Mouse (Mus musculus): ENCODE measurements at regions not wholly inside any gene's neighbourhood (a gene's known extent, or its start where the extent isn't known, plus 50 kb on each side); places are given as distances from the start of the nearest gene placed in this dataset.

GRCm38 (mm10) chr7:76127641-76128111 is 102.0 kb upstream of the Agbl1 start:
- intact Hi-C loops (cut with DNase I) = no loop called here
- DNase-seq = no peak

DNA sequence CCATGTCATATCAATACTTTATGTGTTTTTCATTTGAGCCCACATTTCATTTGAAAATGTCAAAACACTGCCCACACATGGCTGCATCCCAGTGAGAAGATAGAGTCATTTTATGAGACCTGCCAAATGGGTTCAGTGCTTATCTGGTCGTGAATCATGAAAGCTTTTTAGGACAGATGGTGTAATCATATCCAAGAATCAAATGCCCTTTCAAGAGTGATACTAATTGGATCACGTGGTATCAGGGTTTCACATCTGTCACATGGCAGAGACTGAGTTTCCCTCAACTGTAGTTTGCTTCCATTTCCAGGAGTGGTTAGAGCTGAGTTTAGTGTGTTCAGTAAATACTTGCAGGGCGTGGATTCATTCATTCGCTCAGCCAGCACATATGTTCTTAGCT is 87.2 kb upstream of the Agbl1 start:
- intact Hi-C loops (cut with DNase I) = no loop called here
- DNase-seq = no peak

- intact Hi-C loops (cut with DNase I) = no loop called here
- no peak for DNase-seq
Measured at GRCm38 (mm10) chr7:76146385-76146784, 83.3 kb upstream of the Agbl1 start.

GRCm38 (mm10) chr7:76156869-76157268 is 72.8 kb upstream of the Agbl1 start:
- intact Hi-C loops (cut with DNase I) = no loop called here
- DNase-seq = no peak

DNA sequence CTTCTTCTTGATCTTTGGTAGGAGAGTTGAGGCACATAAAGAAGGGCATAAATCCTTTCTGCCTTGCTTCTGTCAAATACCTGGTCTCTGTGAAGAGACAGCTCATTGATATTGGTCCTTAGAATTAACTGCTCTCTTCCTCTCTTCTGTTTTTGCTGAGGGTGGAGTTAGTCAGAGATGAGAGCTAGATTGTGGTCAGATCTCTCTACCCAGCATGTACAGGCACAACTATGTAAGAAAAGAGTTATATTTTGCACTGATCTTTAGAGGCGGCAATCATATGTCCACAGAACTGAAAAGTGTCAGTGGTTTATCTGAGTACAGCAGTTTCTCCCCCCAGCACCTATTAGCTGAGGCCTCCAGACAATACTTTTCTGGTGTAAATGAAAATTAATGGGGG is 65.5 kb upstream of the Agbl1 start:
- no peak for DNase-seq
- intact Hi-C loops (cut with DNase I) = no loop called here

DNA sequence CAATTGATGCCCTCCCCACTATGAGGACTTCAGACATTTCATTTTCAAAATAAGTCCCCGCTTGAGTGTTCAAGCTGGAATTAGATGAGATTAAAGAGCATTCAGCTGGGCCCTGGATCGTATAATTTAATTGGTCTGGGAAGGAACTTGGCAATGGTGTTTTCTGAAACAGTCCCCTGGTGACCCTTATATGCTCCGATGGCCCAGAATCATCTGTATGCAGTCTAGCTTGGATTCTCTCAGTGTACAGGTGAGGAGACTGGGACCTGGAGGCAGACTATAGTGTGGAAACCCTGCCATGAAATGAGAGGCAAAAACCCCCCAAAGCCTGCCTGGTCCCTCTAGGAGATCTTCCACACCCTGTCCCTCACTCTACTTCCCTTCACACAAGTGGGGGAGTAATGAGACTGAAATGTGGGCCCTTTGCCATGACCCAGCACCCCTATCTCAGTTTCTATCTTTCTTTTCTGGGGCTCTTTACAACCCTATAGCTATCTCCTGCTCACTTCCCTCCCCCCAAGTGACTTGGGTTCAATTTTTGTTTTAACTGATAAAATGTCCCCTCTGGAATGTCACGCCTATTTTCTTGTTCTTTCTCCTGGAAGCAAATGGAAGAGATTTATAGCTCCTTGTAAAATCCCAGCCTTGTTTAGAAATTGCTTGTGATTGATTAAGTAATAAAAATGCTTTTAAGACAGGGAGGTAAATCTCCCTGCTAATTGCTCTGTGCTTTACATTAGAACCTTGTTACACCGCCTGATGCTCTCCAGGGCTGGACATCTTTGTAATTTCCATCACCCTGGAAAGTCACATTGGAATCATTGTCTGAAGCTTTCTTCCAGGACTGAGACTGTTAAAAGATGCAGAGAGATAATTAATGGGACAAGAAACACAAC is 64.7 kb upstream of the Agbl1 start:
- intact Hi-C loops (cut with DNase I) = no loop called here

DNA sequence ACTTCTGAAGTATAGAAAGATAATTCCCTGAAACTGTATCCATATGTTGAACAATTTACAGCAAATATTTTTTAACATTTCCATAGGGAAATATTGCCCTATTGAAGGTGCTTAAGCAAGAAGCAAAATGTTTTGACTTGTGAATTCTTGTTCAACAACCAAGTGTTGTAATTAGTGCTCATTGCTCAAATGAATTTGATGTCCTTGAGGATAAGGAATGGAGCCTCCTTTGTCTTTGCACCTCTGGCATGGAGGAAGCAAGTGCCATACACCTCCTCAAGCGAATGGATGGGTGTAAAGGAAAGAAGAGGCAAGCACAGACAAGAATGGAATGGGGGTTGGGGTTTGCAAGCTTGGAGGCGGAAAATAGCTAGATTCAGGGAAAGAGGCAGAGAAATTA is 59.2 kb upstream of the Agbl1 start:
- intact Hi-C loops (cut with DNase I) = no loop called here
- DNase-seq = no peak

More for the DNA sequence above, 64.7 kb upstream of the Agbl1 start:
- DNase-seq = no peak

GRCm38 (mm10) chr7:76176235-76176634 is 53.5 kb upstream of the Agbl1 start:
- intact Hi-C loops (cut with DNase I) = no loop called here
- no peak for DNase-seq

GRCm38 (mm10) chr7:76177420-76177819 is 52.3 kb upstream of the Agbl1 start:
- DNase-seq = no peak
- intact Hi-C loops (cut with DNase I) = no loop called here
